Mouse (Mus musculus) adrenal gland, adult 18-20 months (tissue): ENCODE results near the gene Itga4. TPM values are rescaled to one million over a fixed set of nuclear protein-coding genes. Genes with fewer than 3 reads are reported as not detected.

Experiments
- DNase-seq, 2 experiments: peaks; one replicate each; pipeline ENCODE4 v3.0.0; 2021 to 2022; ENCODE audit warnings: low spot score in 2 of 2
- total RNA-seq, 2 experiments: library from RNA; stranded (reverse); gene quantifications; 1 replicate in 1 of 2; 2 replicates in 1 of 2; pipeline ENCODE4 v1.2.3; 2021

Itga4 gene
- total RNA-seq, 2 experiments from 2014 or later: 2.2 to 4.9 TPM

DNA sequence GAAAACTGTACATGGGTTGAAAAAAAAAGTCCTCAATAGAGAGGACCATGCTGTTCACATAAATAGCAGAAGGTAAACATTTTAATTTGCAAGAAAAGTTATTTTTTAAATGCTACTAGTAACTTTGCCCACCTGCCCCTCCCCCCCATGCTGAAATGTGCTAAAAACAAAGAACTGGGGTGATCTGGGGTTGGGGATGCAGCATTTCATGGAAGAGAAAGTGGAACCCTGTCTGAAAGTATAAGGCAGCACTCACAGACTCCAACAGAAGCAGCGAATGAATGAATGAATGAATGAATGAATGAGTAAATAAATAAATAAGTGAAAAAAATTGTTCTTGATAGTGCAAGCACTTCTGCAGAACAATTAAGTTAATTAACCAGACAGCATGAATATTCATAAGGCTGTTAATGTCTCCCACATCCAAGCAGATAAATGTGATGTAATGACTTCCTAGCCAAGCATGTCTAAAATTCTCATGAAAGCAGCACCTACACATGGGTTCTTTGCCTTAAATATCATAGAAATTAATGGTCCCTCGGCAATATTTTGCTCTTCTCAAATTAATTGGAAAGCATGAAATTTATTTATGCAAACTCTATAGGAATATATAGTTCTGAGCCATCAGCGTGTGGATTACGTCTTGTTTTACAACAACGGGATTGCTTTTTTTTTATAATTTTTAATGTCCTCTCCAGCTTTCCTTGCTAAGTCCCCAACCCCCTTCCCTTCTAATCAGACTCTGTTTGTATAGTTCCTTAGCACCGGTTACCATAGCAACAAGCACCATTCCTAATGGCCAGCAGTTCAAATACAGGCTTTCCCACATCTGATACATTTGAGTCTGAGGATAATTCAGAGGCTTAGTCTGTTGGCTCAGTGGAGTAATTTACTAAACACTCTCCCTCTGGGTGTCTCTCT is 96.2 kb downstream of the Itga4 start:
- no peak for DNase-seq

GRCm38 (mm10) chr2:79352100-79352802 is 97.0 kb downstream of the Itga4 start:
- DNase-seq: no peak

DNA sequence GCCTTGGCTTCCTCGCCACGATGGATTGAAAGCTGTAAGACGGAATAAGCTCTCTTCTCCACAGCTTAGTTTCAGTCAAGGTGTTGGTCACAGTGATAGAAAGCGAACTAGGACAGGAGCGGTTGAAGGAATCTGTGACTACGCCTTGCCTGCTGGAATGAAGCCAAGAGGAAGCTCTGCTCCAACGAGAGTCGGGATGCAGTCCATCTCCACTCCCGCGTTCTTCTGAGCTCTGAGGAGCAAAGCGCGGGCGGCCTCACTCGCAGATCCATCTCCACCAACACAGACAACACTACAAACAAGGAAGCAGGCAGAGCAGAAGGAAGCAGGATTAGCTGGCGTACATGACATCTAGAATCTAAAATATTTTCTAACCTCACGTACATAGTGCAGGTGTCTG is 99.5 kb downstream of the Itga4 start:
- DNase-seq: no peak

DNA sequence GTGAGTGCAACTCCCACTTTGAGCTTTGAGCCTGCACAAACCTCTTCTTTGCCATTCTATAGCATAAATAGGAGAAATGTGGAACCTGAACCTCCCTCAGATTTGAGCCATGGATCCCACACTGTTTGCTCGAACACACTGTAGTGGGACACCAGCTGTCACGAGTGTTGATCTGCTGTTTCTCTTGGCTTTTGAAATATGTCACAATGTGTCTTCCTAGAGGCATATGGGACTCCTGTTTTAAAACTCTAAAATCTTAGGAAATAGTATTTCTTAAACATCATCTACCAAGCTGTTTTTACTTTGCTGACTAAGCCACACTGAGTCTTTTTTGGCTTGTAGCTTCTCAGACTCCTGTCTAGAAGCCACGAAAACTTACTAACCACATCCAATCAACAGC is 102.6 kb downstream of the Itga4 start:
- no peak for DNase-seq

- no peak for DNase-seq
Observed at GRCm38 (mm10) chr2:79362029-79362428, 106.8 kb downstream of the Itga4 start.

DNA sequence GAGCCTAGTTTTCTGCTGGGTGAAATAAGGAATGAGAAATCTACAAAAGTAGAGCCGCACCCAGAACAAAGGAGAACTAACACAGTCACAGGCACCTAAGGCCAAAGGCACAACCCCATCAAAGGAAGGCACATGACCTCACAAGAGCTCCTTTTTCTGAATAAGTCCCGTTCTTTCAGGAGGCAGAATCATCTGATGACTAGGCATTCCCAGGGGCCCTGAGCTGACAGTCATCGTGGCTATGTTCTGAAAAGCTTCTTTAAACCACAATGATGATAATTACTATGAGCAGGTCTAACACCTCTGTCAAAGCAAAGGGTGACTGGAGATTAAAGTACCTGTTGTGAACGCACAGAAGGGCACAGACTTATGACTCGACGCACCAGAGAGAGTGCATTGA is 108.7 kb downstream of the Itga4 start:
- DNase-seq: no peak

DNA sequence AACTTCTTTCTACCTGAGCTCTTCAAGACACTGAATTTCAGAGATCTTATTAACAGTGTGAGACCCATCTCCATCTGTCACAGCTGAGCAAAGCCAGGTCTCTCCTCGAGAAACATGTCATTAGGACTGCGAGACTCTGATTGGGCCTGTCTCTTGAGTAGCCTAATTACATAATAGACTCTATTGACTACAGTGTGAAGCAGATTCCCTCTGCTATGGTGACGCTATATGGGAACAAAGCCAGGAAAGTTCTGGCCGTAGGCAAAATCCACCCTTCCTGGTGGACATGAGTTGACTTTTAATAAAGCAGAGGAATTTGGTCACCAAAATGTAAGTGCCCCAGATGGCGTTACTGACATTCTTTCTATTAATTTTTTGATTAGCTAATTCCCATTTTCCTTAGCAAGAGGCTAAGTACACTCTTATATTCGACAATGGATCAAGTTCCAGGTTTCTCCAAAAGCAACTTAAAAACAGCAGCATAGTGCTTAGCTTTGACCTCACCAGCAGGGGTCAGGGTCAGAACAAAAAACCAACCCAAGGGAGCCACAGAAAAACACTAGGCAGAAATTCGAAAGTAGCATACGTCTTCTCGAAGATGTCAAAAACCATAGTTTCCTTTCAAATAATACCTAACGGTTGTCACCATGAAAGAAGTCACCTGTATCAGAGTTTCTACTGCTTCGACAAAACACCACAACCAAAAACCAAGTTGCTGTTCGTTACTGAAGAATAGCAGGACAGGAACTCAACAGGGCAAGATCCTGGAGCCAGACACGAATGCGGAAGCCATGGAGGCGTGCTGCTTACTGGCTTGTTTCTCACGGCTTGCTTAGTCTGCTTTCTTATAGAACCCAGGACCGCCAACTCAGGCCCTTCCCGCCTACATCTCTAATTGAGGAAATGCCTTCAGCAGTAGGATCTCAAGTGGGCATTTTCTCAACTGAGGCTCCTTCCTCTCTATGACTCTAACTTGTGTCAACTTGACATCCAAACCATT is 112.5 kb downstream of the Itga4 start:
- DNase-seq: no peak

DNA sequence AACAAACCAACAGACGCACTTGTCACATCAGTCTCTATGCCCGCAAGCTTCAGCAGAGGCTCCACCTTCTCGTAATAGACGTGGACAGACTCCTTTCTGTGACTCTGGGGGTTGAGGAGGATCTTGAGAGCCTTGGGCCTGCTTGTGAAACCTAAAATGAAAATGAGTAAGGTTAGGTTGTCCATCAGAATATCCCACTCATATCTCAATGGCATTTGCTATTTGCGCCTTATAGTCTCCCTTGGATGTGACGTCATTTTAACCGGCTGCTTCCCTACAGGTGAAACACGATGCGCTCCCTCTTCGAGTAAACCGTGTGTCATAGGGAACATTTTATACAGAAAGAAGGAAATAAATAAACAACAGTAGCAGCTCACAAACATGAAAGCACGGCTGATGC is 113.4 kb downstream of the Itga4 start:
- DNase-seq: no peak

- no peak for DNase-seq
Observed at GRCm38 (mm10) chr2:79369061-79369524, 113.9 kb downstream of the Itga4 start.

GRCm38 (mm10) chr2:79369905-79370304 is 114.7 kb downstream of the Itga4 start:
- DNase-seq: no peak

DNA sequence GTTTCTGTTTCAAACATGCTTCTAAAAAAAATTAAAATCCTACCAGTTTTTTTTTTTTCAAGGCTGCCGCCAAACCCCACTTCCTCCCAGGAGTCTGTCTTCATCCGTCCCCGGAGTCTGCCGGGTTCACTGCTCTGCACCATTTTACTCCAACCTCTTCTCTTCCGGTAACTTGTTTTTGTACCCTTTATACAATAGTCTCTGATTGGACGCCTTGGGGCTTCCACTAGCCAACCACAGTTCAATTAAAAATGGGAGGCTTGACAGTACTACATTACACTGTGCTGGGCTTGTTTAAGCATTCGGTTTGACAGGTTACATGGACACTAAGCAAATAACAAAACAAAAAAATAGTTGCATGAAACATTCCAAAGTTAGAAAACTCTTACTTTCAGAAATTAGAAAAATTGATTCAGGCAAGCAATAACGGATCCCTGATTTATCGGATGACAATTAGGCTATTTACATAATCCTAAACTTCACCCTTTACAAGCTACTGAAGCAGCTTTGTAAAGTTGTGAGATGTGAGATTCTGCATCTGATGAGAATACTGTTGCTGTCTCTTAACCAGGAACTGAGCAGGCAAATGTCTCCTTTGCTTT is 115.6 kb downstream of the Itga4 start:
- no peak for DNase-seq

DNA sequence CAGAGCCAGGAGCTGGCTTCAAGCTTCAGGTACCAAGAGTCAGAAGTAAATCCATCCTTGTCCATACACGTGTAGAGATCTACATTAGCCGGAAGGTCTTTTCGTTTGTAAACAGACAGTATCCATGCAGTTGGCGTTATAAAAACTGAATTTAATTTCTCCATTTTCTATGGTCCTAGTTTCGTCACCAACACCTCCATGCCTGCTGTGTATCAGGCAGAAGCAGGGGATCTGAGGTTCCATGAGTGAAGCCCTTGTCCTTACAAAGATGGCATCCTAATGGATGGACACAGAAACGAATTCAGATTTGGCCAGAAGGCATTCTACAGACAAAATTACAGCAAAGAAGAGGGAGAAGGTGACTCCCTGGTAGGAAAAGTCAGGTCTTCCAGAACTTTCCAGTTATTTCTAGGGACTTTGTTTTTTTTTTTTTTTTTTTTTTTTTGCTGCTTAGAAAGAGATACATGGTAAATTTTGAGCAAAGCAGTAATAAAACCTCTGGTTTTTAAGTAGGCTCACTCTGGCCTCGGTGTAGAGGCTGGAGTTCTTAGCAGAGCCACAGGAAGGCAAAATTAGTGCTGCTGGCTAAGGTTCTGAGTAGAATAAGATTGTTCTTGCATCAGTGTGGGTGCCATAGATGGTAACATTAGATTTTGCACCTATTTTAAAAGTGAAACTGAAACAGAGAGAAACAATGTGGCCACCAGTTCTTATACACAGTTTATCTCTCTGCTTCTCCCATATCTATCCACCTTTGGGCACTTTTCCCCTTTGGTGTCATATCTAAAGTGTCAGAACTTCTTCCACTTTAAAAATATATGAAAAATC is 116.3 kb downstream of the Itga4 start:
- no peak for DNase-seq

DNA sequence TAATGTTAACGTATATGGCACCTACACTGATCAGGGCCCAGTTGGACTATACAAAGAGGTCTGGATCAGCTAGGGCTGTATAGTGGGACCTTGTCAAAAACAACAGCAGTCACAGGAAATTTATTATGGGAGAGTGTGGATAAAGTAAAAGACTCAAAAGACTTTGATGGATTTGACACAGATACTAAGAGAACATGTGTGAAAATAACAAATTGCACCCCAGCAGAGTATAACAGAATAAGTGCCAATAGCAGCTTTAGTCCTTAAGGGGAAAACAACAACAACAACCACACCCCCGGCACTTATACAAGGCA is 116.9 kb downstream of the Itga4 start:
- no peak for DNase-seq

DNA sequence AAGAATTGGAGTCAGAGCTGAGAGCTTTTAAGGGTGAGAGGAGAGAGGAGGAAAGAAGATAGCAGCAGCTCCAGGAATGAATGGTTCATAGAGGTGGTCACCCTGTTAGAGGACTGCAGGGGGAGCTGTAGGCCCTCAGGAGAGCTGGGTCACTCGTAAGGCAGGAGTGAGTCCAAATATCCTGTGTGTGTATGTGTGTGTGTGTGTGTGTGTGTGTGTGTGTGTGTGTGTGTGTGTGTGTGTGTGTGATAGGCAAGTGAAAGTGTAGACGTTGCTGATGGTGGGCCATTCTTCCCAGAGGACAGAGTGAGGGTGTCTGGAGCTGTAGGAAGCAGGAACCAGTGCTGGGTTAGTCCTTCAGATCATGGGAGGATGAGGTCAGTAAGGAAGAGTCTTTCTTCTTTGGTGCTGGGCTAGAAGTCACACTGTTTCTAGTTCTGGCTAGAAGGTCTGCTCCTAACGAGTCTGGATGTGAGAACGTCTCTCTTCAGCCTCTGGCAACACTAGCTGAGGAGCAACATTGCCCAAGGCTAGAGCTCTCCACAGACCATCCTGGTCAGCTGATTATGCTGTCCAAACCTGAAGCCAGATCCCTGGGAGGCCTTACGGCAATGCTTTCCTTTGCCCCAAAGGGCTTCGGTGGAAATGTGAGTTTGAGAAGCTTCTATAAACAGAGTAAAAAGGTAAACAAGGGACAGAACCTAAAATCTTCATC is 117.4 kb downstream of the Itga4 start:
- no peak for DNase-seq

- no peak for DNase-seq
Observed at GRCm38 (mm10) chr2:79378346-79379086, 123.3 kb downstream of the Itga4 start.

GRCm38 (mm10) chr2:79379087-79380041 is 124.1 kb downstream of the Itga4 start:
- DNase-seq: no peak
